Mouse (Mus musculus): ENCODE measurements around the gene Loxl4.

Gene Loxl4

GRCm38 (mm10) chr19:42609716-42610115 lies 2.9 kb downstream of the Loxl4 start:
- no peak for DNase-seq (ENCODE audit: low spot score in 2 of 2)

- DNase-seq (ENCODE audit: low spot score in 2 of 2), result no peak
Measured at GRCm38 (mm10) chr19:42608082-42608481, 4.5 kb downstream of the Loxl4 start.

GRCm38 (mm10) chr19:42602576-42602975 lies 10.0 kb downstream of the Loxl4 start:
- DNase-seq (ENCODE audit: low spot score in 2 of 2), result no peak

GRCm38 (mm10) chr19:42602041-42602440 lies 10.6 kb downstream of the Loxl4 start:
- DNase-seq (ENCODE audit: low spot score in 2 of 2), result no peak

- DNase-seq (ENCODE audit: low spot score in 2 of 2), result peak in 1 of 2 experiments; percentile 14
Measured at GRCm38 (mm10) chr19:42601445-42601844, 11.2 kb downstream of the Loxl4 start.

- no peak for DNase-seq (ENCODE audit: low spot score in 2 of 2)
Measured at GRCm38 (mm10) chr19:42600591-42600990, 12.0 kb downstream of the Loxl4 start.

GRCm38 (mm10) chr19:42599891-42600290 lies 12.7 kb downstream of the Loxl4 start:
- no peak for DNase-seq (ENCODE audit: low spot score in 2 of 2)

GRCm38 (mm10) chr19:42597896-42598295 lies 14.7 kb downstream of the Loxl4 start:
- DNase-seq (ENCODE audit: low spot score in 2 of 2), result no peak

GRCm38 (mm10) chr19:42597286-42597685 lies 15.3 kb downstream of the Loxl4 start:
- no peak for DNase-seq (ENCODE audit: low spot score in 2 of 2)

GRCm38 (mm10) chr19:42595066-42595465 lies 17.5 kb downstream of the Loxl4 start:
- no peak for DNase-seq (ENCODE audit: low spot score in 2 of 2)

GRCm38 (mm10) chr19:42593456-42593855 lies 19.2 kb downstream of the Loxl4 start:
- no peak for DNase-seq (ENCODE audit: low spot score in 2 of 2)

GRCm38 (mm10) chr19:42591534-42591933 lies 21.1 kb downstream of the Loxl4 start:
- no peak for DNase-seq (ENCODE audit: low spot score in 2 of 2)

- no peak for DNase-seq (ENCODE audit: low spot score in 2 of 2)
Measured at GRCm38 (mm10) chr19:42589246-42589645, 23.4 kb downstream of the Loxl4 start.

- DNase-seq (ENCODE audit: low spot score in 2 of 2), result no peak
Measured at GRCm38 (mm10) chr19:42587704-42588103, 24.9 kb downstream of the Loxl4 start.

GRCm38 (mm10) chr19:42584188-42584587 lies 28.4 kb downstream of the Loxl4 start:
- DNase-seq (ENCODE audit: low spot score in 2 of 2), result no peak

GRCm38 (mm10) chr19:42583677-42584076 lies 28.9 kb downstream of the Loxl4 start:
- DNase-seq (ENCODE audit: low spot score in 2 of 2), result no peak

GRCm38 (mm10) chr19:42582811-42583370 lies 29.7 kb downstream of the Loxl4 start:
- DNase-seq (ENCODE audit: low spot score in 2 of 2), result no peak

- DNase-seq (ENCODE audit: low spot score in 2 of 2), result no peak
Measured at GRCm38 (mm10) chr19:42580701-42581100, 31.9 kb downstream of the Loxl4 start.

- no peak for DNase-seq (ENCODE audit: low spot score in 2 of 2)
Measured at GRCm38 (mm10) chr19:42578631-42579030, 34.0 kb downstream of the Loxl4 start.

- no peak for DNase-seq (ENCODE audit: low spot score in 2 of 2)
Measured at GRCm38 (mm10) chr19:42576856-42577255, 35.8 kb downstream of the Loxl4 start.

GRCm38 (mm10) chr19:42575317-42575716 lies 37.3 kb downstream of the Loxl4 start:
- no peak for DNase-seq (ENCODE audit: low spot score in 2 of 2)

- DNase-seq (ENCODE audit: low spot score in 2 of 2), result no peak
Measured at GRCm38 (mm10) chr19:42571291-42571690, 41.3 kb downstream of the Loxl4 start.

GRCm38 (mm10) chr19:42569076-42569475 lies 43.5 kb downstream of the Loxl4 start:
- no peak for DNase-seq (ENCODE audit: low spot score in 2 of 2)

- DNase-seq (ENCODE audit: low spot score in 2 of 2), result no peak
Measured at GRCm38 (mm10) chr19:42567020-42567419, 45.6 kb downstream of the Loxl4 start.

Data from heart, adult 9 months (tissue).